Mouse (Mus musculus): ENCODE measurements around the gene Etfdh.

- peak; percentile 23 for TF ChIP-seq CTCF (IDR thresholded peaks at IDR 0.05; ENCODE audit: low read depth, low read length)
- TF ChIP-seq POLR2A (IDR thresholded peaks at IDR 0.05; ENCODE audit: insufficient read depth, low read length) = no peak
These were observed 45.3 kb upstream of the Etfdh start for GRCm38 (mm10) chr3:79674641-79675040.

All from ES-Bruce4 (cell line).